Mouse (Mus musculus): ENCODE measurements around the gene Aox2.
"Not testable (repeated sequence)": the region's sequence is repeated elsewhere in the genome, so short reads cannot be mapped to it uniquely, and the experiment has no call there.

Aox2 gene

DNA sequence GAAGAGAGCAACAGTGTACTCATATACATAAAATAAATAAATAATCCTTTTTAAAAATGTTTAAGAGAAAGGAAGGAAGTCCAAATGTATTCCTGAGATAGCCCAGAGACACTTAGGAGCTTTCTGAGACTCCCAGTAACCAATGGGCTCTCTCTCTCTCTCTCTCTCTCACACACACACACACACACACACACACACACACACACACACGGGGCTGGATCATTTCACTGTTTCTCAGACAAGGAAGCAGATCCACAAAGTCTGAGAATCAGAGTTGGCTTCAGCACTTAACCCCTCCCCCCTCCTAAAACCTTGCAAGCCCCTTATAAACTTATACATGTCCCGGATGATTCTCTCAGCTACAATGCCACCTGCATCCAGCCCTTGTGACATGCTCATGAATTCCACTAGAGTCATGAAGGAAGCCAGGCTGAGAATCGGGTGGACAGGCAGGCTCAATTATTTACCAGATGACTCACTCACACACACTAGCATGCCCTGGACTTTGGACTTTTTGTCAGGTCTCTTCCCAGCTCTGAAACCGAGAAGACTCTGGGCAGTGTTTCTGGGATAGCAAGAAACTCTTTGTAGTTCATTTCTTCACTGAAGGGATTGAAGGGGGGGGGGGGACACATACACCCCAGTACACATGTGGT lies 75.2 kb downstream of the Aox2 start:
- DNase-seq = no peak

DNA sequence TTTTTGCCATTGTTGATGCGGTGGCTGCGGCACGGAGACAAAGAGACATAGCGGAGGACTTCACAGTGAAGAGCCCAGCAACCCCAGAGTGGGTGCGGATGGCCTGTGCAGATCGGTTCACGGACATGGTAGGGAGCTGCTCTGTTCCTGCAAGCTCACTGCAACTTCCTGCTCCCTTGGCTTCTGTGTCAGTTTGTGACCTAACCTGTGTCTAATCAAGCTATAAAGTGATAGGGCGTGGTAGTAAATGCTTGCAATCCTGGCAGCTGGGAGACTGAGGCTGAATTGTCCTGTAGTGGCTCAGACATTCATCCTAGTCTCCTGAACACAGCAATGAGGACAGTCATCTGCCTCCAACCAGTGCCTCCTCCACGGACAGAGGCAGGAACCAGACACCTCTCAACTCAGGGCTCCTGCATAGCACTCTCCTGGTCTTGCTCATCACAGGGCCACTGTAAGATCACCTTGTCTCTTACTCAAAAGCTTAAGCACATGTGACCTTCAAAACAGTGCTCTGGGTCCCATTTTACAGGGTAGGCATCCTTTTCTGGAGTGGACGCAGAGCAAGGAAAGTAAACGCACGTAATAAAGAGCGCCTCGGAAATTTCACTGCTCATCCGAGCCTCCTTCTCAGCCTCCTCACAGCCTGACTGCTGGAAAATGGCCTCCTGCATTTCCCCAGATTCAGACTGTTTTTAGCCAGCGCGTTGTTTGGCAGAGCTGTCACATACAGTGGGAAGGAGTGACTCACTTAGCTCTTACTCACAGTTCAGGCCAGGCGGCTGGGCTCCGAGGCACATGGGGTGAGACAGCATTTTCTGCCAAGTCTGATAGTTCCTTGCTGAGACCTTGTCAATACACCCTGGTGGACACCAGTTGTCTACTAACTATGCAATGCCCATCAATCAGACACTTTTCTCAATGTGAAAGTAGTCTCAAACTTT lies 81.1 kb downstream of the Aox2 start:
- no peak for DNase-seq

DNA sequence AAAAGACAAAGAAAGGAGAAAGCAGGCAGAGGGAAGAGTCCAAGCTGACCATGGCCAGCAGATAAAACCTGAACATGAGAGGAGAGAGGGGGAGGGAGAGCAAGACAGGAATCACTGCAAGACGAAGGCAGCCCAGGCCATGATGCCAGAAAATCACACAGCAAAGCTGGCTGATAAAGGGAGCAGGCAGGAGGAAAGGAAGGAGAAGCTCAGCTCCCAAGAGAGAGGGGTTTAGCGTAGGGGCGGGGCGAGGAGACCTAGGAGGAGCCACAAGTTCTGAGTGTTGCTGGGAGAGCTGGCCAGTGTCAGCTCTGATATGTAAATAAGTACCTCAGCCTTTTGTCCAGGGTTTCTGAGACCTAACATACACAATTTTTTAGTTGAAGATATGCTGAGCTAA lies 84.2 kb downstream of the Aox2 start:
- DNase-seq = no peak

DNA sequence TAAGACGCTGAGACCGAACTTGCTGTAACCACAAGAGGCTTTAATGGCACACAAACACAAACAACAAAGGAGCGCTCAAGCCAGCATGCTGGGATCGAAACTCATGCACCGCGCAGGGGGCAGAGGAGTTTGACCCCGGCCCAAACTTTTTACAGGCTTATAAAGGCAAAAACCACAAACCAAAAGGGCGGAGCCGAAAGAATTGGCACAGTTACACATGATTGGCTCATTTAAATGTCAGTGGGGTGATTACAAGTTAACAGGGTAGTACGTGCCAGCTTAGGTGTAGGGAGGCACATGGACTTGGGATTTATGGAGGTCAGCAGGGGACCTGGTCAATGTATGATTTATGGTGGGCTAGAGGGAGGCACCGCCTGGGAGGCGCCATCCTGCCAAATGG lies 86.4 kb downstream of the Aox2 start:
- no peak for DNase-seq

DNA sequence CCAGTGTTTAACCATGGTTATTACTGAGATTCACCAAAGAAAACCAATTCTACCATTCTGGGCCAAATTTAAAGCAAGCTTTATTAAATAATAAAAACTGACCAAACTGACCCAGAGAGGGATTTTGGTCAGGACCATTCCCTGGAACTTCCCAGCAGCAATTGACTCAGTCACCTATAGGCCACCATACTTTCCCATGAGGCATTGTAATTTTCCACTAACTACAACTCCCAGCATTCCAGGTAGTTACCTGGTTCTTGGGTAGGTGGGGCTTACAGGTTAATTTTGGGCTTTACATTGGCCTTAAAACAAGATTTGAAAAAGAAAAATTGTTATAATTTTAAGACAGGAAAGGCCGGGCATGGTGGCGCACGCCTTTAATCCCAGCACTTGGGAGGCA lies 87.7 kb downstream of the Aox2 start:
- DNase-seq = no peak

DNA sequence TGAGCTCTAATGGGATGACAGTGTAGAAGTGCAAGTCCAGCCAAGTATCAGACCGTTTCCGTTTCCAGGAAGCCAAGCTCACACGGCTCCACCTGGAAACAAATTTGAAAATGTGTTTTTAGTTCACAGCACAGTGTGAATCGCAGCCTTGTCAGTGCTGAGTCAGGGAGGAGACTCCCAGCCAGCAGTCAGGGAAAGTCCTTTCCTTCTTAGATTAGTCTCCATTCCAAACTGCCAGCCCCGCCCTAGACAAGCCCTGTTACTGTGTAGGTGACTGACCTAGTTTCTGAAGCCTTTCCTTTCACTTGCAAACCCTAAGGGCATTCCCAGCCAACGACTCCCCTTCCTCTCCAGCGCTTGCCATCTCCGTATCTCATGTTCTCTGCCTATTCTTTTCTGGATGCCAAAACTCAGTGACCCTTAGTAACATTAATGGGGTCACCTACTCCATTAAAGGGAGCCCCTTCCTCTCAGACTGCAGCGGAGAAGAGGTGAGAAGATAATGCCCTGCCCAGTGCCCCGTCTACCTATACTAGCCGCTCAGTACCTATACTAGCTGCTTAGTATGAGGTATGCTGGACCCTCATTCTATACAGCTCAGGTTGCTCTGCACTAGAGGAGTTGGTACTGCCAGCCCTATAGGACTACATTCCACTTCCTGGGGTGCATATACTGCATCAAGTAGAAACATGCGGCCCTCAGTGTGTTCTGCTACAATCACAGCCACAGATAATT lies 88.8 kb downstream of the Aox2 start:
- no peak for DNase-seq

DNA sequence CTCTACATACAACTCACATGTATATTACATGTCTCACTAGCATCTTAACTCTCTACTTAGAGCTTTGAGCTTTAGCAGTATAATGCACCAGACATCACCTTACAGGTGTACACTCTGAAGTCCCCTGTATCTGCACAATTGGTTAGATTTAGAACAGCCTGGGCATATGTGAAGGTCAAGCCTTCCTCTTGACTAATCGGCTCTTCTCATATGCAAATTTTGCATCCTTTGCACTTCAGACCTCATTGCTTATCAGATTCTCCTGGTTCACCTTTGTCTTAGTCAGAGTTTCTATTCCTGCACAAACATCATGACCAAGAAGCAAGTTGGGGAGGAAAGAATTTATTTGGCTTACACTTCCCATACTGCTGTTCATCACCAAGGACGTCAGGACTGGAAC lies 91.6 kb downstream of the Aox2 start:
- DNase-seq = no peak

DNA sequence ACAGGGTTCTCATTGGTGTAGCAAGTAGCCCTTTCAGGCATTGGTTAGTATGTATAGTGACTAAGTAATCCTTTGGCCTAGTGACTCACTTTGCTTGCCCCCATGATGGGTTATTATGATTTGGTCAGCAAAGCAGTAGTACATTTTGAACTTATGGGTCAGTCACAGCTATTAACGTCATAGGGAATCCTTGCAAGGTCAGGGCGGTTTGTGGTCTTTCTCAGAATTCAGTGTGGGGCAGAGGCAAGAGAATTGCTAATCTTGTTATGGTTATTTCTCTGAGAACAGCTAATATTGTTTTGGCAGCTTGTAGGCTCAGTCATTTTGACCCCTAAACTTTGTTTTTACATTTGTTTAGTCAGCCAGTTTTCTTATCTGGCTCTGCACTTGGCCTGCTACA lies 96.1 kb downstream of the Aox2 start:
- DNase-seq = not testable (repeated sequence)

DNA sequence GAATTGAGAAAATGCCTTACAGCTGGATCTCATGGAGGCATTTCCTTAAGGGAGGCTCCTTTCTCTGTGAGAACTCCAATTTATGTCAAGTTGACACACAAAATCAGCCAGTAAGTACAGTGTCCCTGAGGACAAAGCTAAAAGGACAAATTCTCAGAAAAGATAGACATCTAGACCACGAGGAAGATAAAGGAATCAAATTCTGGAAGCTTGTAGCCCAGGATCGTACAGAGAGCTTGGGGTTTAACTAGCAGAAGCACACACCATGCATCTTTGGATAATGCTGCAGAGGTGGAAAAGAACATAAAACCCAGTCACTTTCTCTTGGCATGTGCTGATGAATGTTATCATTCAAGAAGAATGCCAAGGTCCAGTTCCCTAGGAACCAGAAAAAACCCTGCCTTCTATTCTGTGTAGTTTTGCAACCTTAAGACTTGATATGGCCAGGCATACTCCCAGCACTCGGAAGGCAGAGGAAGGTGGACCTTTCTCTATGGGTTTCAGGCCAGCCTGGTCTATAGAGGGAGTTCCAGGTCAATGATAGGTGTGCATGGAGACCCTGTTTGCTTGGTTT lies 97.5 kb downstream of the Aox2 start:
- no peak for DNase-seq

DNA sequence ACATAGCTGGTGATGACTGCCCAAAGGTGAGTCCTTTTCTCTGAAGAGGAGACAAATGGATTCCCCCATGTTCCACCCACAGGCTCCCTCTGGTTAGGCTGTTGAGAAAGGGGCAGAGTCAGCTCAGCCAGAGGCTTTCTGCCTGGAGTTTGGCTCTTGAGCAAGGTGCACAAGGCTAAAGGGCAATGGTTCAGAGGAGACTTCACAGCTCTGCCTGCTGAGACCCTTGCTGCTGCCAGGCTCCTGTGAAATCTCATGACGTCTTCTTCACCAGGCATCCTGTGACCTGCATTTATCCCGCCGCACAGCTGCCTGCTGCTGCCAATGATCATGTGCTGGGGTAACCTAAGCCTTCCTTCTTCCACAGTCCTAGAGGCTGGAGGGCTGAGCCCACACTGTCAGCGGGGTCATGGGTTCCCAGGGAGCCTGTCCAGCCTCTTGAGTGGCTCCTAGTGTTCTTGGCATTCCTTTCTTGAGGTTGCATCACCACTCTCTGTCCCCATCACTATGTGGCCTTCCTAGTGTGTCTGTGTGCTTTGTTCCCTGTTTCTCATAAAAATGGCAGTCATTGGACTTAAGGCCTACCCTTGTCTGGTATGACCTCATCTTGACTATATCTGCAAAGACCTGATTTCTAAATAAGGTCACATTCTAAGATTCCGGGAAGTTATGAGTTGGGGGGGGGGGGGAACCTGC lies 104.6 kb downstream of the Aox2 start:
- DNase-seq = no peak

DNA sequence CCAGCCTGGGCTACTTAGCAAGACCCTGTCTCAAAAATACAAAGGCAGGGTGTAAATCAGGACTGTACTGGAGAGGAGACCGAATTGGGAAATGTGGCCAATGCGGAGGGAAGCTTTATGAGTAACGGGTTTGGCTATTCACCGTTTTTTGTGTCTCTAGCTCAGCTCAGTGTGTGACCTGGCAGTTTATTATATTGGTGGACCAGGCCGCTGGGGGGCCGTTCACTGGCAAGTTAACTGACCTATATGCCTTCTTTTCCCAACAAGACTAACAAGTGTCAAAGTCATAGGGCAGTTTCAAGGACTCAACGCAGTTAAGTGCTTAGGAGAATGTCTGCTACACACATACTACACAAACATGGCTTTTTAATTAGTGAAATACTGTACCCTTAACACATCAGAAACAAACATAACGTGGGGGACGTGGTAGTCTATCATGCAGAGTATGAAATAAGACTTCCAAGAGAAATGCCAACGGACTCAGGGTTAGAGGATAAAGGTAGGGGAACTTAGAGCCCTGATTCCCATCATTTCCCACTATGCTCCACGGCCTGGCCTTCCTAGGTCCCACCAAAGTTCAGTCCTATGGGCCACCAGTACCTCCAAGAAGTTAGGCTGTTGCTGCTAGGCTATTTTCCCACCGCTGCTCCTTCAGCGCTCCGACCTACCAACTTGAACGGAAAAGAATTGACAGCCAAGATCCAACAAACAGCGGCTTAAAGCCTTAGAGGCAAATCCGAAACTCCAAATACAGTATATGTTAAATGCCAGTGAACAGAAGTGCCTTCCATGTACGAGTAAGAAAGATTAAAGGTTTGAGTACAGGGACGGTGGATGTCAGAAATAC lies 113.5 kb downstream of the Aox2 start:
- peak; percentile 13 for DNase-seq

DNA sequence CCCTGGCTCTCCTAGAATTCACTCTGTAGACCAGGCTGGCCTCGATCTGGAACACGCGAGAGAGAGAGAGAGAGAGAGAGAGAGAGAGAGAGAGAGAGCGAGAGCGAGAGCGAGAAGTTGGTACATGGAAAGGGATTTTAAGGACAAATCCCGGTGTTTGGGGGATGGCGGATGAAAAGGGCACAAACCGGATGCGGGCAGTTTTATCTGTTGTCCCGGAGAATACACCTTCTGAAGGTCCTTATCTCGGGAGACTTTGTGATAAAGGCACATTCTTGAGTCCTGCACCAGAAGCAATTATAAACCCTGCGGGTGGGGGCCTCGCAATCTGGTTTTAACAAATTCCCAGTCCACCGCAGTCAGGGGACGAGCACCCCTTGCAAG lies 114.1 kb downstream of the Aox2 start:
- peak; percentile 65 for DNase-seq

DNA sequence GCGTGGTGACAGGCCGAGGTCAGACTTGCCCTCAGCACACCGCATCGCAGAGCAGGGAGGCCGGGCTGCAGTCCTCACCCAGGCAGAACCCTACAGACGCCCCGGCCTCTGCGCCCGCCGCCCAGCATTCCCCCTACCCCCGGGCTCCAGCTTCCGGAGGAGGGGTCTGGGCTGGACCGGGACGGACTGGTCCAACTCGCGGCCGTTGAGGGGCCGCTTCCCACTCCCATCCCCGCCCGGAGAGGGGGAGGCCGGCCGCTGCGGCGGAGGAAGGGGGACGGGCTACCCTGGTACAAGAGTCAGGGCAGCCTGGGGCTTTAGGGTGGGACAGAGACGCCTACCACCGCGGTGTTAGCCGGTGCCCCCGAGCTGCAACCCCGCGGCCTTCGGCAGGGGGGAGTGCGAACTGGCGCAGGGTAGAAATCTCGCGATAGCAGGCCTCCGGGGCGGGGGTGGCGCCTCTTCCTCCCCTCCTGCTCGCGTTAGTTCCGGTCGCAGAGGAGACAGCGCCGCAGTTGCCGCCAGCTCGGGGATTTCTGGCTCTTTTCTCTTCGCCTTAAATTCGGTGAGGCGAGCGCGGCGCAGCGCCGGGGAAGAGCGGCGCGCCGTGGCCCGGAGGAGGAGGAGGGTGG lies 114.6 kb downstream of the Aox2 start, which contains the start of gene Bzw1:
Gene Bzw1 (plus strand): TSS at position 247 of the 632 bp plus-strand sequence.
- peak; percentile 95 for DNase-seq

DNA sequence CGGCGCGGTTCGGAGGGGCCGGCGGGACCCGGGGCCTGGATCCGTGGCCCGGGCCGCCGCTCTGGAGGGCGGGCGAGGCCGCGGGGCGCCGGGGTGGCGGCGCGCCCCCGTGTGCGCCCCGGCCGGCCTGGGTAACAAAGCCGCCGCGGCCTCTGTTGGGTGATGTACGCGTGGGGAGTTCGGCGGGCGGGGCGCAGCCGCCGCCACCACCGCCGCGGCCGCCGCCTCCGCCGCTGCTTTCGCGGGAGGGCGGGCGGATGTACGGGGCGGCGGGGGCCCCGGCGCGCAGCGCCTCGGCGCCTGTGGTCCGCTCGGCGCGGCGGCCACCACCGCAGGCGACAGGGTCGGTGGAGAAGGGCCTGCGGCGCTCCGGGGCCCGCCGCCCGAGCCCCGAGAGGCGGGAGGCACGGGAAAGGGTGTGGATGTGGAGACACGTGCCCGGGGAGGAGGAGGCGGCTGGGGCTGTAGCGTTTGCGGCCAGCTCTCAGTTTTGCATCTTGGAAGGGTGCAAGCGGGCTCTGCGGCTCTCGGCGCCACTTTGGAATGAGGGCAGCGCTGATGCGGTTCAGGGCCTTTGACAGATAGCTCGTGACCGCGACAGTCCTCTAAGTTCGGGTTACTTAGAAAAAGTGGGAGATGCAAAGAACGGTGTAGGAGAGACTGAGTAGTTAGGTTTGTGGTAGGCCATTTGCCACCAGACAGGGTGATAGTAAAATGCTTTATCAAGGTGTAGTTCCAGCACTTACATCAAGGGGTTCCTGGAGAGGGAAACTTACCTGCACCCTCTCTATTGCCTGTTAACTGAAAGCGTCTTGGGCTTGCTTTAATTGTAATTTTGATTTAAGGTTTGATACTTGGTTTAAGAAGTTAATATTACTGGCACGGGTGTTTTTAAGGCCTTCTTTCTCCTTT lies 115.4 kb downstream of the Aox2 start:
- DNase-seq = peak; percentile 63

DNA sequence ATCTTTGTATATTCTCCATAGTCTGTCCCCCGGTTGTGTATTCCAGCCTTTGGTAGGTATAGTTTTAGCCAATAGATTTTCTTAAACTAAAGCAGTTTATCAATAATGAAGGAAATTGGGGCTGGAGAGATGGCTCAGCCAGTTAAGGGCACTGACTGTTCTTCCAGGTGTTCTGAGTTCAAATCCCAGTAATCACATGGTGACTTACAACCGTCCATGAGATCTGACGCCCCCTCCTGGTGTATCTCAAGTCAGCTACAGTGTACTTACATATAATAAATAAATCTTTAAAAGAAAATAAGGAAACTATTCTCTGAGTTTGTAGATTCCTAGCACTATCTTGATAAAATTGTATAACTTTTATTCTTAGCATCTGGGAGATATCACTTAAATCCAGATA lies 117.2 kb downstream of the Aox2 start:
- no peak for DNase-seq

DNA sequence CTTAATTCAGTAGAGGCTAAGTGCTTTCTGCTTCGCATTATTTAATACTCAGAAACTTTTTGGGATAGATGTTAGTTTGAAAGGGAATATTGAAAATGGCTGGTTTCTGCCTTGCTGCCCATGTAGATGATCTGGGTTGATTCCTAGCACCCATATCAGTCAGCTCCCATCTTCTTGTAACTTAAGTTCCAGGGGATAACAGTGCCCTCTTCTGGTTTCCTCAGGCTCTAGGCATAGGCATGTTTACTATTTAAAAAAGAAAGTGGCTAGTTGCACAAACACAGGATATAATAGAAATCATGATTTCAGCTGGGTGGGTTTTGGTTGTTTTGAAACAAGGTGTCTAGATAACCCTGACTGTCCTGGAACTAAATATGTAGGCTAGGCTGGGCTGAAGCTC lies 118.1 kb downstream of the Aox2 start:
- peak; percentile 14 for DNase-seq

DNA sequence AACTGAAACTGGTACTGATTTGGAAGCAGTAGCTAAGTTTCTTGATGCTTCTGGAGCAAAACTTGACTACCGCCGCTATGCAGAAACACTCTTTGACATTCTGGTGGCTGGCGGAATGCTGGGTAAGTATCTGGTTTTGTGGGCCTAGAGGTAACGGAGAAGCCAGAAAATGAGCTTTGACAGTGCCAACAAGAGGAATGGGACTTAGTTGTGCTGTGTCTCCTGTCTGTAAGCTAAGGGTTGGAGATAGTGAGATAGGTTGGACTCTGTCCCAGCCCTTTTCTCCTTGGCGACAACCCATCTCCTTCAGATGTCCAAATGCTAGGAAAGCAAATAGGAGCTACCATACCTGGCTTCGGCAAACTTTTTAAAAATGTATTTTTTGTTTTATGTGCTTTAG lies 119.6 kb downstream of the Aox2 start:
- DNase-seq = no peak

DNA sequence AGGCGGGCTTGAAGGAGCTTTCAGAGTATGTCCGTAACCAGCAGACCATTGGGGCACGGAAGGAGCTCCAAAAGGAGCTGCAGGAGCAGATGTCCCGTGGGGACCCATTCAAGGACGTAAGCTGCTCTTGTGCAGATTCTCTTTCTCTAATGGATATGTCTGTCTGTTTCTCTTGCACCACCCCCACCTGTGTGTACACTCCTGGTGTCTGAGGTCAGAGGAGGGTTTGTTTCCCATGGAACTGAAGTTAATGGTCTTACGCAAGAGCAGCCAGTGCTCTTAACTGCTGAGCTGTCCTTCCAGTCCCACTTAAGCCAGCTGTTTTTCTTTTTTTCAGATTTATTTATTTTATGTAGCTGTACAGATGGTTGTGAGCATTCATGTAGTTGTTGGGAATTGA lies 123.3 kb downstream of the Aox2 start:
- DNase-seq = no peak

DNA sequence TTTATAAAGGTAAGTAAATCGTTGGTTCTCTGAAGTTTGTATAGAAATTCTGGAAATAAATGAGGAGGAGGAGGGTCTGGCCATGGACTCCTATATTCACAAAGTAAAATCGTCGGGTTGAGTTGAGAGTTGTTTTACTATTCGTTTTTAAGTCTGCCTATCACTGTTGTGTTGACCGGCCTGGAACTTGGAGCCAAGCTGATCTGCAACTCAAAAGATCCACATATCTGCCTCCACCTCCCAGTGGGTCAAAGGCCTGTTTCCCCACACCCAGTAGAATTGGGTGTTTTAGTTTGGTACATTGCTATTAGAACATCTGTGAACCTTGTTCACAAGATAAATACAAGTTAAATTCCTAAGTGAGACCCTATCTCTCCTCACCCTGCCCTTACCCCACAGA lies 125.6 kb downstream of the Aox2 start:
- DNase-seq = no peak

DNA sequence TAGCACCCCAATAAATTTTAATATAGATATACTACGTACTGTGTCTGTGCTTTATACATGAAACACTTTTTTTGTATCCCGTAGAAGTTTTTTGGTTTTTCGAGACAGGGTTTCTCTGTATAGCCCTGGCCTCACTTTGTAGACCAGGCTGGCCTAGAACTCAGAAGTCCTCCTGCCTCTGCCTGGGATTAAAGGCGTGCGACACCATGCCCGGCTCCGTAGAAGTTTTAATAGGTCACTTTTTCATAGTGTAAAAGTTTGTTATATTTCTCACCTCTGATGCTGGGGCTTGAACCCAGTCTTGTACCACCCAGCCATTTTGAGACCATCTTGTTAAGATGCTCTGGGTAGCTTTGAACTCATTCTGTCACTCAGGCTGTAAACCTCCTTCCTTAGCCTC lies 129.2 kb downstream of the Aox2 start:
- no peak for DNase-seq

All from embryo, embryonic 11 days (tissue).